Mouse (Mus musculus): ENCODE results near the gene Ppfia3.

GRCm38 (mm10) chr7:45315182-45315701 lies 51.6 kb downstream of the Ppfia3 start:
- TF ChIP-seq CTCF (conservative IDR thresholded peaks at IDR 0.05; ENCODE audit: low read length) (no peak), POU5F1 (IDR thresholded peaks at IDR 0.05; ENCODE audit: borderline replicate concordance, low read length) (no peak), NANOG (IDR thresholded peaks at IDR 0.05; ENCODE audit: borderline replicate concordance, low read length) (no peak)

Measured in E14TG2a.4 (cell line).